Mouse (Mus musculus): ENCODE data around the gene Cyth2. TPM values are rescaled to one million over a fixed set of nuclear protein-coding genes. Genes with fewer than 3 reads are reported as not detected.

Cyth2 gene
- total and polyA plus RNA-seq, 3 experiments, result 25.6 to 59.4 (median 59.1) TPM

DNA sequence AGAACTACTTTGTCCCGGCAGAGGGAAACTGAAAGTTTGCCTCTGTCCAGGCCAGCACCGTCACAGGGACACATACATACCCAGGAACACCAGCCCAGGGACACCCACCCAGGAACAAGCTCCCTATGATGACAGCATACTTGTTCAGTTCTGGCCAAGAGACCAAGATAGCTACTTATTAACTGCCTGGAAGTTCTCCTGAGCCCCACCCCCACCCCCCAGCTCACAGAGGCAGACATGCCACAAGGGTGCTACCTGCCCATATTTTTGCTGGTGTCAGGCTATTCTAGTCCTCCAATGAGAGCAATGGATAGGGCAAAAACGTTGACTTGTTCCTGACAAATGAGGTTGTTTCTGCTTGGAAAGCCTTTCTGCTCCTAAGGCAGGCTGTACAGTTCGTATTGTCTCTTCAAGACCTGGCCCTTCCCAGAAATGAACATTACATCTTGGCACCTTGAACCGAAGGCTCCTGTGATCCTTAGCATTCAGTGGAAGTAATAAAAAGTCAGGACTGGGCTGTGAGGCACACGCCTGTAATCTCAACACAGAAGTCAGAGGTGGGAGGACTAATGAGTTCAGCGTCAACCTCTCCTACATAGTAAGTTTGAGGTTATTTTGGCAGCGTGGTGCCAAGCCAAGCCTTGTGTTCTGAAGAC lies 43.8 kb downstream of the Cyth2 start:
- dilution Hi-C loops (cut with MboI; ENCODE audit: extremely low pct_ligation_motif_present, extremely low pct_unique_long_range_greater_than_20kb, low sequenced_read_pairs), result no loop called here
- no peaks in the 10 kb centered on the region for H3K79me2 ChIP-seq (replicated peaks; ENCODE audit: control insufficient read depth, extremely low read depth, insufficient read depth, poor library complexity, severe bottlenecking)
- H3K27ac ChIP-seq (ENCODE audit: insufficient read depth, low read depth), result no peak overlapping the region
- in situ Hi-C loops (cut with MboI; ENCODE audit: low pct_ligation_motif_present, low pct_unique_long_range_greater_than_20kb, low sequenced_read_pairs), result no loop called here
- H3K36me3 ChIP-seq (replicated peaks in 1 of 2; ENCODE audit: control insufficient read depth in 1 of 2, insufficient read depth in 1 of 2, low read length in 1 of 2), result no peaks in the 10 kb centered on the region
- no peak overlapping the region for H3K9ac ChIP-seq (ENCODE audit: insufficient read depth, low read depth)
- H3K4me2 ChIP-seq (ENCODE audit: insufficient read depth, low read depth, poor library complexity, severe bottlenecking), result no peak overlapping the region
- TF ChIP-seq TCF12 (IDR thresholded peaks at IDR 0.05; ENCODE audit: low read depth, low read length), result peak; percentile 9; the same call in 1 of the 2 replicates
- 0 out of 2 replicates have a peak, but pooled peaks have one; percentile 7 for TF ChIP-seq MAX (IDR thresholded peaks at IDR 0.05; ENCODE audit: low read length)
- TF ChIP-seq RAD21 (IDR thresholded peaks at IDR 0.05; ENCODE audit: low read depth, low read length), result no peak
- H3K4me1 ChIP-seq (ENCODE audit: control insufficient read depth in 1 of 2, insufficient read depth in 2 of 2), result peaks cover 10 to 17% of the 10 kb centered on the region in 2 experiments
- no peak overlapping the region for H3K4me3 ChIP-seq (replicated peaks in 1 of 3; ENCODE audit: low read depth in 2 of 3, low read length in 2 of 3, poor library complexity in 1 of 3)
- DNase-seq (ENCODE audit: extremely low read depth), result no peak
- H3K9me3 ChIP-seq (replicated peaks; ENCODE audit: low read length), result no peaks in the 10 kb centered on the region
- peaks cover 24% of the 10 kb centered on the region for H3K27me3 ChIP-seq (replicated peaks)

DNA sequence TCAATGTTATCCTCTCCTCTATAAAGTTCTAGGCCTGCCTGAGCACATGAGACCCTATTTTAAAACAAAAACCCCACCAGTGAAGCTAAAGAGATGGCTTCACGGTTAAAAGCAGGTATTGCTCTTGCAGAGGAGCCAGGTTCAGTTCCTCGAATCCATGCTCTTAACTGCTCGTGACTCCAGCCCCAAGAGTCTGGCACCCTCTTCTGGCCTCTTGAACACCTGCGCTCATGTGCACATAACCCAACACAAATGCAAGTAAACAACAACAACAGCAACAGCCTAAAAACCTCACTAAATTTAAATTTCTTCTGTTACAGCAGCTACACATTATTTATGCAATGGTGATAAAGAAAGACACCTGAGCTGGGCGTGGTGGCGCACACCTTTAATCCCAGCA lies 46.9 kb downstream of the Cyth2 start:
- Histone ChIP-seq H3K4me1 (ENCODE audit: control insufficient read depth in 1 of 2, insufficient read depth in 2 of 2) (peaks cover 12 to 18% of the 10 kb centered on the region in 2 experiments), H3K36me3 (replicated peaks in 1 of 2; ENCODE audit: control insufficient read depth in 1 of 2, insufficient read depth in 1 of 2, low read length in 1 of 2) (no peaks in the 10 kb centered on the region), H3K79me2 (replicated peaks; ENCODE audit: control insufficient read depth, extremely low read depth, insufficient read depth, poor library complexity, severe bottlenecking) (no peaks in the 10 kb centered on the region), H3K9me3 (replicated peaks; ENCODE audit: low read length) (no peaks in the 10 kb centered on the region), H3K27ac (ENCODE audit: insufficient read depth, low read depth) (no peak overlapping the region), H3K27me3 (replicated peaks) (peaks cover 4% of the 10 kb centered on the region), H3K9ac (ENCODE audit: insufficient read depth, low read depth) (no peak overlapping the region), H3K4me2 (ENCODE audit: insufficient read depth, low read depth, poor library complexity, severe bottlenecking) (no peak overlapping the region), H3K4me3 (replicated peaks in 1 of 3; ENCODE audit: low read depth in 2 of 3, low read length in 2 of 3, poor library complexity in 1 of 3) (no peak overlapping the region)
- dilution Hi-C loops (cut with MboI; ENCODE audit: extremely low pct_ligation_motif_present, extremely low pct_unique_long_range_greater_than_20kb, low sequenced_read_pairs) (no loop called here), in situ Hi-C loops (cut with MboI; ENCODE audit: low pct_ligation_motif_present, low pct_unique_long_range_greater_than_20kb, low sequenced_read_pairs) (no loop called here)
- TF ChIP-seq MAFK (IDR thresholded peaks at IDR 0.05; ENCODE audit: insufficient replicate concordance, low read length), result no peak
- TF ChIP-seq CTCF (conservative IDR thresholded peaks at IDR 0.05 in 1 of 2, IDR thresholded peaks at IDR 0.05 in 1 of 2; ENCODE audit: low read depth in 2 of 2, low read length in 2 of 2), result peak in 1 of 2 experiments; percentile 28; a peak in 2 of 4 replicates
- peak; percentile 1 for TF ChIP-seq RAD21 (IDR thresholded peaks at IDR 0.05; ENCODE audit: low read depth, low read length)
- DNase-seq (ENCODE audit: extremely low read depth), result no peak

DNA sequence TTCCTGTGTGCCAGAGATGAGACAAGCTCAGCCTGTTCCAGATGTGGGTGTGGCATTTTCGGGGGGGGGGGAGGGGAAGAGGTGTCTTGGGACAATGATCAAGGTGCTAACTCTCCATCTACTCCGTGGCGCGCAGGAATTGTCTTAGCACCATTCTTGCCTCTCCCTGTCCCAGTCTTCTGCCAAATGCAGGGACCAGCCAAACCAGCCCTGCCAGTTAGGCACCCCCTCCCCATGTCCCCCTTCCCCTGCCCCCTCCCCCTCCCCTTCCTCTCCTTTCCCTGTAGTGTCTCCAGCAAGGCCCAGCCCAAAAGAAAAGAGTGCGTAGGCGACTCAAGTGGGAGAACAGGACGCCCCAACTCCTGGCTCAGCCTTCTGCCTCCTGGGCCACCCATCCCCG lies 47.6 kb downstream of the Cyth2 start:
- H3K27ac ChIP-seq (ENCODE audit: insufficient read depth, low read depth), result no peak overlapping the region
- no peak for DNase-seq (ENCODE audit: extremely low read depth)
- in situ Hi-C loops (cut with MboI; ENCODE audit: low pct_ligation_motif_present, low pct_unique_long_range_greater_than_20kb, low sequenced_read_pairs) (no loop called here), dilution Hi-C loops (cut with MboI; ENCODE audit: extremely low pct_ligation_motif_present, extremely low pct_unique_long_range_greater_than_20kb, low sequenced_read_pairs) (no loop called here)
- no peak overlapping the region for H3K4me2 ChIP-seq (ENCODE audit: insufficient read depth, low read depth, poor library complexity, severe bottlenecking)
- peaks cover 12 to 18% of the 10 kb centered on the region in 2 experiments for H3K4me1 ChIP-seq (ENCODE audit: control insufficient read depth in 1 of 2, insufficient read depth in 2 of 2)
- H3K9ac ChIP-seq (ENCODE audit: insufficient read depth, low read depth), result no peak overlapping the region
- peaks cover 8% of the 10 kb centered on the region for H3K27me3 ChIP-seq (replicated peaks)
- no peaks in the 10 kb centered on the region for H3K9me3 ChIP-seq (replicated peaks; ENCODE audit: low read length)
- TF ChIP-seq CTCF (conservative IDR thresholded peaks at IDR 0.05 in 1 of 2, IDR thresholded peaks at IDR 0.05 in 1 of 2; ENCODE audit: low read depth in 2 of 2, low read length in 2 of 2) (no peak), MAX (IDR thresholded peaks at IDR 0.05; ENCODE audit: low read length) (no peak), NRF1 (IDR thresholded peaks at IDR 0.05; ENCODE audit: low read depth, low read length) (no peak), CHD2 (IDR thresholded peaks at IDR 0.05; ENCODE audit: low read length) (no peak), IRF4 (IDR thresholded peaks at IDR 0.05; ENCODE audit: low read depth, low read length) (no peak), TBP (conservative IDR thresholded peaks at IDR 0.05; ENCODE audit: low read depth, low read length) (no peak), POLR2A (IDR thresholded peaks at IDR 0.05; ENCODE audit: low read depth, low read length) (no peak), JUN (IDR thresholded peaks at IDR 0.05; ENCODE audit: insufficient read depth, low read depth, low read length) (no peak), MAFK (IDR thresholded peaks at IDR 0.05; ENCODE audit: insufficient replicate concordance, low read length) (no peak), ELF1 (IDR thresholded peaks at IDR 0.05; ENCODE audit: low read depth, low read length) (no peak), MEF2A (IDR thresholded peaks at IDR 0.05; ENCODE audit: borderline replicate concordance, low read depth, low read length) (no peak), CHD1 (IDR thresholded peaks at IDR 0.05; ENCODE audit: low read depth, low read length) (no peak), SMC3 (IDR thresholded peaks at IDR 0.05; ENCODE audit: low read depth, low read length) (no peak)
- no peaks in the 10 kb centered on the region for H3K79me2 ChIP-seq (replicated peaks; ENCODE audit: control insufficient read depth, extremely low read depth, insufficient read depth, poor library complexity, severe bottlenecking)
- no peaks in the 10 kb centered on the region for H3K36me3 ChIP-seq (replicated peaks in 1 of 2; ENCODE audit: control insufficient read depth in 1 of 2, insufficient read depth in 1 of 2, low read length in 1 of 2)
- no peak overlapping the region for H3K4me3 ChIP-seq (replicated peaks in 1 of 3; ENCODE audit: low read depth in 2 of 3, low read length in 2 of 3, poor library complexity in 1 of 3)

Measured in CH12.LX (cell line).